Mouse (Mus musculus): ENCODE data around the gene C1qa.

Gene C1qa

GRCm38 (mm10) chr4:136898637-136899036 is at the start of gene C1qa:
Gene C1qa, minus strand, starts transcription at chr4:136898803.
- no peak for ATAC-seq (ENCODE audit: insufficient number of reproducible peaks, low FRiP score, low TSS enrichment)

GRCm38 (mm10) chr4:136945397-136945796 is 46.8 kb upstream of the C1qa start:
- no peak for ATAC-seq (ENCODE audit: insufficient number of reproducible peaks, low FRiP score, low TSS enrichment)

DNA sequence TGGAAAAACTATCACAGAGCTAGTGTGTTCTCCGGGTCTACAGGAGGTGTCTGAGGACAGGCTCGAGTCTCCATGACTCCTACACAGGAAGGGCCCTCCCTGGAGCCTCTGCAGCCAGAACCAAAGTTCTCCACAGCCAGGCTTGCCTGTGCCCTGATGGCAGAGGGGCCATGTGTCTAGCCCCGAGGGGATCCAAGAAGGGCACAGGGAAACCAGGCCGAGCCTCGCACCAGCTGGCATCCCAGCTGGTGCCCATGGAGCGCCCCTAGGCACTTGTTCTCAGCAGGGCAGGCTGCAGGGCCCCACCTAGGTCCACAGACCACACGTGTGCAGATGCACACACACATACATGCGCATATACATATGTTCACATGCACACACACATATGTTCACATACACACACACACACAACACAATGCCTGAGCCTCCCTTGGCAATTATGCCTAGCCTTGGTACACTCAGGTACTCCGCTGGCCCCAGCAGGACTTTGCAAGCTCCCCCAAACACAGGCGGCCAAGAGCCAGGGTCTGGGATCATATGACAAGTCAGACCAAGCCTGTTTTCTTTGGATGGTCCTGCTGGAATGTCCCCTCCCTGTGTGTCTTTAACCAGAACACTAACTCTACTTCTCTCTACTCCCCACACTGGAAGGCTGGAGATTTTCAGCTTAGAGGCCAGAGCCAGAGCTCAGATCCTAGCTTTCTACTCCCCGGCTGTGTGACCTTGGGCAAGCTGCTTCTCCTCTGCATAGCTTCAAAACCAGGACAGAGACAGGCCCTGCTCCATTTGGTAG is 46.2 kb upstream of the C1qa start:
- no peak for ATAC-seq (ENCODE audit: insufficient number of reproducible peaks, low FRiP score, low TSS enrichment)

DNA sequence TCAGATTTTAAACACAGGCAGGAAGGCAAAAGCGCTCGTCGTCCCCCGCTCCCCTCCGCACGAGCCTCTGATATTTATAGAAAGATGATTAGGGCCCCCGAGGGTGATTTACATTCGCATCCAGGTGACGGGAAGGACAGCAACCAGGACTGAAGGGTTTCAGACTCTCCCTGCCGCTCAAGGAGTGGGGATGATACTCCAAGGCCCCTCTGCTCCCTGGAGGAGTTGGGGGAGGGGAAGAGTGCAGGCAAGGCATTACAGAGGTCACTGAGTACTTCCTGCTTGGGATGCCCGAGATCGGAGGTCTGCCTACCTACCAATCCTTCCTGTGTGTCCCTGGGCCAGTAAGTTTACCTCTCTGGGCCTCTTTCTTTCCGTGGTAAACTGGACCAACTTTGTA is 44.6 kb upstream of the C1qa start:
- no peak for ATAC-seq (ENCODE audit: insufficient number of reproducible peaks, low FRiP score, low TSS enrichment)

- ATAC-seq (ENCODE audit: insufficient number of reproducible peaks, low FRiP score, low TSS enrichment): no peak
Measured at GRCm38 (mm10) chr4:136942761-136943160, 44.2 kb upstream of the C1qa start.

GRCm38 (mm10) chr4:136937935-136938334 is 39.3 kb upstream of the C1qa start:
- no peak for ATAC-seq (ENCODE audit: insufficient number of reproducible peaks, low FRiP score, low TSS enrichment)

- ATAC-seq (ENCODE audit: insufficient number of reproducible peaks, low FRiP score, low TSS enrichment): peak; percentile 59; the same call in 1 of the 2 replicates
Measured at GRCm38 (mm10) chr4:136937344-136937743, 38.7 kb upstream of the C1qa start.

- ATAC-seq (ENCODE audit: insufficient number of reproducible peaks, low FRiP score, low TSS enrichment): no peak
Measured at GRCm38 (mm10) chr4:136934746-136935613, 36.4 kb upstream of the C1qa start.

GRCm38 (mm10) chr4:136930474-136930873 is 31.9 kb upstream of the C1qa start:
- no peak for ATAC-seq (ENCODE audit: insufficient number of reproducible peaks, low FRiP score, low TSS enrichment)

- ATAC-seq (ENCODE audit: insufficient number of reproducible peaks, low FRiP score, low TSS enrichment): 0 out of 2 replicates have a peak, but pooled peaks have one; percentile 61
Measured at GRCm38 (mm10) chr4:136928928-136929327, 30.3 kb upstream of the C1qa start.

GRCm38 (mm10) chr4:136925804-136926203 is 27.2 kb upstream of the C1qa start:
- no peak for ATAC-seq (ENCODE audit: insufficient number of reproducible peaks, low FRiP score, low TSS enrichment)

DNA sequence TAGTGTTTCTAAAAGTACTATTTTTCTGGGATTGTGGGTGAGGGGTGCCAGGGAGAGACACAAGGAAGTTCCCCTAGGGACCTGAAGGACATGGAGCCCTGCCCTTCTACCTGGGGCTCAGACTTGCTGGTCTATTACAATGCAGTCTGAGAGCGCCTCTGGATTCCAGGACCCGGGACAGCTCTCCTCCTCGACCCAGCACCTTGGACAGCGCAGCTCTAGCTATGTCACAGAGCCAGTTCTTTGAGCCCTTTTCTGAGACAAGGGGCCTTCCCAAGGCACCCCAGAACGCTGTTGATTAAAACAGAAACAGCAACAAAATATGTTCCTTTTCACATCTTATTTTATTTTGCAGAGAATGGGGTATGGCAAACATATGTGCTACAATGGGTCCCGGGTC is 25.9 kb upstream of the C1qa start:
- no peak for ATAC-seq (ENCODE audit: insufficient number of reproducible peaks, low FRiP score, low TSS enrichment)

GRCm38 (mm10) chr4:136919526-136919925 is 20.9 kb upstream of the C1qa start:
- ATAC-seq (ENCODE audit: insufficient number of reproducible peaks, low FRiP score, low TSS enrichment): no peak

DNA sequence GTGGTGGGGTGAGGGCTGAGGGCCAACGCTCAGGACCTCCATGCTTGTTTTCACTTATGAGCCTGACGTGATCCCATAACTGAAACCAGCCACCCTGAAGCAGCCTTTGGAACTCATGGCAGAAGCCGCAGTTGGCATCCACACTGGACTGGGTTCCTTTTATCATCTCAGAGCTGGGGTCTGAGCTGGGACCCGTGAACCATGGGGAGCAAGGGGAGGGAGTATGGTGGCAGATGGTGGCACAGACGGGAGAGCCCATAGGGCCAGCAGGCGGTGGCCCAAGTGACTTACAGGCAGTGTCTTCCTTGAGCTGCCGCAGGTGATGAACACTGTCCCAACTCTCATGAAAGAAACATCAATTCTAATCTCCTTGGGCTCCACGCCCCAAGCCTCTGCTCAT is 20.2 kb upstream of the C1qa start:
- no peak for ATAC-seq (ENCODE audit: insufficient number of reproducible peaks, low FRiP score, low TSS enrichment)

GRCm38 (mm10) chr4:136917165-136917524 is 18.5 kb upstream of the C1qa start:
- no peak for ATAC-seq (ENCODE audit: insufficient number of reproducible peaks, low FRiP score, low TSS enrichment)

DNA sequence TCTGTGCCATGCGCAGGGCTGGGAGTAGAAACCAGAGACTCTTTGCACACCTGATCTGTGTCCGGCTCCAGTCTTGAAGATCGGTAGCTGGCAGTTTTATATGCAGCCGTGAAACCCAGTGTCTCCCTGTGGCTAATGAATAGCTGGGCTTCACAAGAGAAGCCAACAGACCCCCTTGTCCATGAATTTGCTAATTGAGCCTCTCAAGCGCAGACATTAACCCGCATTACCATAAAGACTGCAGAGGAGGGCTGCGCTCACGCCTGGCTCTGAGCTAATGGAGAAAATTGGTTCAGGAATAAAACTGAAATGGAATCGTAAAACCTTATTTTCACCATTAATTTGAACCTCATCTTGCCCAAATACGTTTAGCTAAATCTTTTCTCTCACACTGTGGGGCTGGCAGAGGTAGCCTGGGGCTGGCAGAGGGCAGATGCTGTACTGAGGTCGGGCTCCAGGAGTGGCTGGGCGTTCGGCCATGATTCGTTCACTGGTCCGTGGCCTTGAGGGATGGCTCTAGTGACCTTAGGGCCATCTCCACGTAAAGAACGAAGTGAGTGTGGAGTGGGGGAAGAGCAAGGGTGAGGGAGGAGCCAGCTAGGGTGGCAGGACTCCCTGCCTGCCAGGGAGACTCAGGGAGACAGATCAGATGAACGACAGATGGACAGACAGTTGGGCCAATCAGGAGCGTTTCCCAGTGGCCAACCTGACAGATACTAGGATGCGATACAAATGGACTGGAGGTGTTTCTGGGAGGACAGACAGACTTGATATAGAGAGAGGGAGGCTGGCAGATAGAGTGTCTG is 18.0 kb upstream of the C1qa start:
- ATAC-seq (ENCODE audit: insufficient number of reproducible peaks, low FRiP score, low TSS enrichment): 0 out of 2 replicates have a peak, but pooled peaks have one; percentile 45

GRCm38 (mm10) chr4:136912841-136913240 is 14.2 kb upstream of the C1qa start:
- no peak for ATAC-seq (ENCODE audit: insufficient number of reproducible peaks, low FRiP score, low TSS enrichment)

GRCm38 (mm10) chr4:136911804-136912203 is 13.2 kb upstream of the C1qa start:
- no peak for ATAC-seq (ENCODE audit: insufficient number of reproducible peaks, low FRiP score, low TSS enrichment)

DNA sequence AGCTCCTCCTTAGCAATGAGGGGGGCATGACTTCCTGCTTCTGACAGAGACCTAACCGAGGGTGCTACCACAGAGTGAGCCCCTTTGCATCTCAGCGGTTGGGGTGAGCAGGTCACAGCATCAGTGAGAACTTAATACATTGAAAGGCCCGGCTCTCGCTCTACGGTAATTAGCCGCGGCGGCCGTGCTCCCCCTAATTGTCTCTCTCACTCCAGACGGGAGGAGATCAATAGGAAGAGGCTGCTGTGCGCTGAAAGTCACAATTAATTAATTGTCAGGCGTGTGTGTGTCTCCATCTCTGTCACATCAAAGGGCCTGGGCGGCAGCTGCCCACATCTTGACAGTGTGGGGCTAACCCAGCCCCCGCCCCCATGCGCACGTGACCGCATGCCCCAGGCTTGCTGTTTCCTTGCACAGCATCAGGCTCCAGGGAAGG is 12.6 kb upstream of the C1qa start:
- no peak for ATAC-seq (ENCODE audit: insufficient number of reproducible peaks, low FRiP score, low TSS enrichment)

GRCm38 (mm10) chr4:136907809-136908208 is 9.2 kb upstream of the C1qa start:
- no peak for ATAC-seq (ENCODE audit: insufficient number of reproducible peaks, low FRiP score, low TSS enrichment)

GRCm38 (mm10) chr4:136907033-136907432 is 8.4 kb upstream of the C1qa start:
- no peak for ATAC-seq (ENCODE audit: insufficient number of reproducible peaks, low FRiP score, low TSS enrichment)
